Mouse (Mus musculus) bone marrow, adult 2 months (tissue): ENCODE results near the gene Fbxl12. TPM values are rescaled to one million over a fixed set of nuclear protein-coding genes. Genes with fewer than 3 reads are reported as not detected.

ENCODE experiments used
- H3K27ac ChIP-seq: fragments of 200-500 bp; 2 replicates; pipeline ENCODE4 v1.5.1; 2012; ENCODE audit warnings: low read depth, mild to moderate bottlenecking, control low read depth, inconsistent platforms, low read length; ENCODE audit not compliant: control insufficient read depth, poor library complexity, insufficient read depth
- H3K4me1 ChIP-seq: fragments of 200-500 bp; 2 replicates; pipeline ENCODE4 v1.6.1; 2011; ENCODE audit warnings: low read length; ENCODE audit not compliant: control insufficient read depth, insufficient read depth
- H3K4me3 ChIP-seq: fragments of 200-500 bp; replicated peaks from 2 replicates; pipeline ENCODE3; 2011; ENCODE audit warnings: mild to moderate bottlenecking, low read depth, low read length, control low read depth; ENCODE audit not compliant: control insufficient read depth
- CTCF ChIP-seq: fragments of 200-500 bp; IDR thresholded peaks from 2 replicates; pipeline ENCODE4 v1.5.1; 2011; ENCODE audit warnings: low read length, control low read depth; ENCODE audit not compliant: control insufficient read depth, insufficient read depth
- POLR2A ChIP-seq: fragments of 200-500 bp; IDR thresholded peaks from 2 replicates; pipeline ENCODE4 v1.6.1; 2011; ENCODE audit warnings: low read depth, mild to moderate bottlenecking, control low read depth, low read length, borderline replicate concordance; ENCODE audit not compliant: control insufficient read depth
- WGBS: fragments of 180-500 bp; shearing (Covaris S2); methylation state at CpG from one replicate; pipeline ENCODE4 v1.1.7; 2018; 5-methylcytosine and 5-hydroxymethylcytosine counted together
- polyA plus RNA-seq: library from polyadenylated mRNA; stranded (reverse); fragments of >200 nt; gene quantifications from 2 replicates; pipeline ENCODE4 v1.2.4, GENCODE M21; 2011; ENCODE audit warnings: low replicate concordance; ENCODE audit not compliant: missing spikeins, insufficient read depth, insufficient read length

Gene Fbxl12
- polyA plus RNA-seq, 1 experiment = 28.8 TPM

GRCm38 (mm10) chr9:20631332-20631731, 13.2 kb downstream of the Fbxl12 start:
- Histone ChIP-seq H3K4me3 (no peak overlapping the region), H3K4me1 (peaks cover 3% of the 10 kb centered on the region), H3K27ac (no peak overlapping the region)
- no peak for TF ChIP-seq CTCF
- TF ChIP-seq POLR2A = no peak
- WGBS = 86% methylated on average over 2 of the region's 2 CpGs

DNA sequence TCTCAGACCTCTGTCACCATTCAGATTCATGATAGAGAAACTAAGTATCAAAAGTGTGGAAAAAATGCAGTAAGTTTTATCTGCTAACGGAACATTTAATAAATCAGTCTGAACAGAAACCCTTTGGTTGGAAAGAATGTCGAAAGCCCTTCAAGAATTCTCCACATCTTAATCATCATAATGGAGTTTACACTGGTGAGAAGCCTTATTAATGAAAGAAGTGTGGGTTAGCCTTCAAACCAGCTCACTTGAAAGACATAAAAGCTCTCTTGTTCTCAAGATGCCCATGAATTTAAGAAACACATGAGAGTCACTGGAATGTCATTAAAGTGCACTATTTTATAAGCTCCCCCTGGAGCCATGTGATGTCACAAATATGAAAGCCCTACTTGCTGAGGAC, 27.9 kb downstream of the Fbxl12 start:
- 83% methylated on average over 2 of the region's 2 CpGs for WGBS
- H3K4me1 ChIP-seq = no peaks in the 10 kb centered on the region
- TF ChIP-seq POLR2A (no peak), CTCF (no peak)

DNA sequence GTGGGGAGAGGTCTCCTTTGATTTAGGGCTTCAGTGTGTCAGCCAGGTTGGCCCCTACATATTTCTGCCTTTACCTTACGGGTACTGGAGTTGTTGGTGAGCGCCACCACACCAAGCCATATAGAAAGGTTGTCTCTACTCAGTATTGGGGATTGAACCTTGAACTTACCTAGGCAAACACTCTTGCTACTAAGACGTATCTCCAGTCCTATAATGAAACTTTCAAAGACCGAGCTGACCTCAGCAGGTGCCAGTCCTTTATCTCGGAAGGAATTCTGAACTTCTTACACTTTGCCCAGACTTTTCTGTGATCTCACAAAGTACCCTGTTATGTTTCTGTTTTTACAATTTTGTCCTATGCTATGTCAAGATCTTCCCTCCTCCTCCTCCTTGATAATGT, 32.6 kb downstream of the Fbxl12 start:
- 86% methylated on average over 5 of the region's 5 CpGs for WGBS
- H3K4me1 ChIP-seq = no peaks in the 10 kb centered on the region
- no peak overlapping the region for H3K4me3 ChIP-seq
- no peak overlapping the region for H3K27ac ChIP-seq
- TF ChIP-seq POLR2A = no peak
- no peak for TF ChIP-seq CTCF

More for the DNA sequence above, 27.9 kb downstream of the Fbxl12 start:
- no peak overlapping the region for H3K4me3 ChIP-seq
- H3K27ac ChIP-seq = no peak overlapping the region

DNA sequence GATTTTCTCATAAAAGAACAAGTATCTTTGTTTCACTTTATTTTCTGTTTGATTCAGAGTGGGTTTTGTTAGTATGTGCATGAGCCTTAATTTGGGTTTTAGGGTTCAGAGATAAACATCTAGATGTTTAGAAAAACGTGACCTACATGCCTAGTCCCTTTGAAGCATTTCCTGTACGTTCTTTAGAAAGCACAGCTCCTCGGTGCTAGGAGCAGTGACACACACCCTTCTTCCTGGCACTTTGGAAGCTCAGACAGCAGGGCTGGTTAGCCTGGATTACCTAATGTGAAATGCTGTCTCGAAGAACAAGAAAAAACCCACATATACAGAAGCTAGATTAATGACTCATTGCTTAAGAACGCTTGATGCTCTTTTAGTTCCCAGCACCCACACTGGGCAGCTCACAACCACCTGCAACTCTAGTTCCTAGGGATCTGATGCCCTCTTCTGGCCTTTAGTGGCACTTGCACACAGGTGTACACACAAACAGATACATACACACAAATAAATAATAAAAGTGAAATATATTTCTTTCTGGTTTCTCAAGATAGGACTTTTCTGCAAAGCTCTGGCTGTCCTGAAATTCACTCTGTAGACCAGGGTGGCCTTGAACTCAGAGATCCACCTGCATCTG, 34.6 kb downstream of the Fbxl12 start:
- H3K4me3 ChIP-seq = no peak overlapping the region
- H3K27ac ChIP-seq = no peak overlapping the region
- 76% methylated on average over 5 of the region's 5 CpGs for WGBS
- TF ChIP-seq CTCF = no peak
- no peak for TF ChIP-seq POLR2A
- H3K4me1 ChIP-seq = no peaks in the 10 kb centered on the region

DNA sequence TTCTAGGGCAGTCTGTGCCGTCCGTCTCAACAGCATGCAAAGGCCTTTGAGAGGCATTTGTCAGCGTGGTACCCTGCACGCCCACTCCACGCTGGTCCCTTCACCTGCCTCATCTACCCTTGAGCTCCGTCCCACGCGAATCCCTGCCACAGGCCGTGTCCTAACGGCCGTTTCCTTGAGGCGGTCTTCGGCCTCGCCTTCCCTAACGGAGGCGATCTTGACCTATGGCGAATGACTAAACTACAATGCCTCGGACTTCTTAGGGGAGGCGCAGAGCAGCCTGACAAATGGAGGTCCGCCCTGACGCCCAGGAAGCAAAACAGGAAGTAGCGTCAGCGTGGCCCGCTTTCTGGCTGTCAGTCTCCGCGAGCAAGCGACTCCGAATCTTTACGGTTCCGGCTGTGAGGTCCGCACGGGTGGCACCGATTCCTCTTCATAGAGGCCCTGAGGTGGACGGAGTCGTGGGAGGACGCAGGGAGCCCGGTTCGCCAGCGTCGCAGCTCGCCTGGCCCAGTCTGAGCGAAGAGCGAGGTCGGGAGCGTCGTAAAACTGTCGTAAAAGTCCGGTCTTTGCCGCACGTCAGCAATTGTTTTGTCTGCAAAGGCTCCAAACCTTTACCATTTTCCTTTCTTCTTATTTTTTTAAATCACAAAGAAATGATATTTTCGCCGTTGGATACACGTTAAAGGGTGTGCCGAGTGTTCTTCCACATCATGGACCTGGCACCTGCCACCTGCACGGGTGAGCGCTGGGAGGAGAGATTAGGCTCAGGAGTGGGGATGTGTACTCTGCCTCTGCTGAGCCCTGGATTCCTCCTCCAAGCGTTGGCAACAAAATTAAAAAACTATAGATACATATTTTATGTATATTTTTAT, 37.2 kb downstream of the Fbxl12 start:
- H3K27ac ChIP-seq = peak overlapping the region; percentile 98
- under 1% methylated on average over 57 of the region's 57 CpGs for WGBS
- H3K4me3 ChIP-seq = peak overlapping the region; percentile 96
- TF ChIP-seq CTCF (no peak), POLR2A (peak; percentile 66; the same call in 1 of the 2 replicates)
- H3K4me1 ChIP-seq = no peaks in the 10 kb centered on the region

DNA sequence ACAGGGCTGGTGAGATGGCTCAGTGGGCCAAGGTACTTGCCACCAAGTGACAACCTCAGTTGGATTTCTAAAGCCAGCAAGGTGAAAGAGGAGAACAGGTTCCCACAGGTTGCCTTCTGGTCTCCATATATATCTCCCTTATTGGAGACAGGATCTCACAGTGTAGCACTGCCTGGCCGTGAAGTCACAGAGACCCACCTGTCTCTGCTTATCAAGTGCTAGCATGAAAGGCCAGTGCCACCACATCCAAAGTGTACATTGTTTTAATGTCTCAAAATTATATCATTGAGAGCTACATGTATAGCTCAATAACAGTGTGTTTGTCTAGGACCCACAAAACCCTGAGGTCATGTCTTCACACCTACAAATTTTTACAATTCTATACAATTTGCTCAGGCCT, 38.3 kb downstream of the Fbxl12 start:
- 82% methylated on average over 1 of the region's 1 CpGs for WGBS
- Histone ChIP-seq H3K4me1 (no peaks in the 10 kb centered on the region), H3K4me3 (no peak overlapping the region), H3K27ac (no peak overlapping the region)
- no peak for TF ChIP-seq CTCF
- TF ChIP-seq POLR2A = no peak

- Histone ChIP-seq H3K4me1 (no peaks in the 10 kb centered on the region), H3K4me3 (no peak overlapping the region), H3K27ac (no peak overlapping the region)
- 54% methylated on average over 6 of the region's 6 CpGs for WGBS
- TF ChIP-seq CTCF (no peak), POLR2A (no peak)
Observed at GRCm38 (mm10) chr9:20601270-20601669, 43.3 kb downstream of the Fbxl12 start.

DNA sequence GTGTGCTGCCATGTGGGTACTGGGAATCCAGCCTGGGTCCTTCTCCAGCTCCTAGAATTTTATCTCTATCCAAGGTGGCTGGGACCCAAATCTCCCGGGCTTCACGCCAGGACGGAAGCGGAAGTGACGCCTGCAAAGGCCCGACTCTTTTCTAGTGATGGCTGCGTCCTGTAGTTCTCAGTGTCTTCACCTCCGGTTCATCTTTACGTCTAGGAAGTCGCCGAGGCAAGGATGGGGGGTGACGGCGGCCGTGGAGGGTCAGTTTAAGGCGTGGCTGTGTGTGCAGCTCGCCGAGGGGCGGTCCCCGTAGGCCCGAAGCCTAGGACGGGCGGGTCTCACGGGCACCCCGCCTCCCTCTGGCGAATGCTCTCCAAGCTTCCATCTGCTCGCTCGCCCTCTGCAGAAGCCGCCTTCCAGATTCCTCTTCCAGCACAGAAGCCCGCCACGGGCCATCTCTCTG, 63.4 kb downstream of the Fbxl12 start, which contains the start of gene Zfp846:
TSS of gene Zfp846 (plus strand) at position 117 of the 460 bp plus-strand sequence.
- Histone ChIP-seq H3K4me1 (no peaks in the 10 kb centered on the region; the same call in 1 of the 2 replicates), H3K27ac (no peak within 1 kb of the TSS; the same call in 1 of the 2 replicates), H3K4me3 (peak within 1 kb of the TSS; percentile 54)
- no peak for TF ChIP-seq CTCF
- TF ChIP-seq POLR2A = peak; percentile 55; the same call in 1 of the 2 replicates
- 1% methylated on average over 30 of the region's 30 CpGs for WGBS
